Mouse (Mus musculus): Measurements from ENCODE around the gene Dlg3. TPM values are rescaled to one million over a fixed set of nuclear protein-coding genes. Genes with fewer than 3 reads are reported as not detected.

Dlg3 gene
- polyA plus RNA-seq, 1 experiment from 2014 or later, result 7.5 TPM

- Histone ChIP-seq H3K36me3 (ENCODE audit: control insufficient read depth, insufficient read depth, low read length) (no peaks in the 10 kb centered on the region), H3K9ac (ENCODE audit: low read length) (no peak overlapping the region), H3K4me1 (ENCODE audit: control insufficient read depth, insufficient read depth, low read length) (peaks cover 5% of the 10 kb centered on the region; the same call in 1 of the 2 replicates), H3K9me3 (ENCODE audit: control insufficient read depth, low read length) (no peaks in the 10 kb centered on the region), H3K4me3 (ENCODE audit: low read depth, low read length) (no peak overlapping the region), H3K27me3 (ENCODE audit: control insufficient read depth, insufficient read depth, low read length) (peaks cover 3% of the 10 kb centered on the region; the same call in 1 of the 2 replicates), H3K4me2 (no peak overlapping the region), H3K27ac (ENCODE audit: low read depth, low read length) (no peak overlapping the region)
- DNase-seq (ENCODE audit: low spot score, missing footprints), result no peak
- WGBS, result 85% methylated on average over 6 of the region's 6 CpGs
- no peak for ATAC-seq (ENCODE audit: low FRiP score)
Measured at GRCm38 (mm10) chrX:100765855-100766254, 1.7 kb upstream of the Dlg3 start.

- Histone ChIP-seq H3K4me2 (peak overlapping the region; percentile 76), H3K36me3 (ENCODE audit: control insufficient read depth, insufficient read depth, low read length) (no peaks in the 10 kb centered on the region), H3K4me3 (ENCODE audit: low read depth, low read length) (peak overlapping the region; percentile 53), H3K9me3 (ENCODE audit: control insufficient read depth, low read length) (no peaks in the 10 kb centered on the region), H3K4me1 (ENCODE audit: control insufficient read depth, insufficient read depth, low read length) (peaks cover 5% of the 10 kb centered on the region; the same call in 1 of the 2 replicates), H3K9ac (ENCODE audit: low read length) (peak overlapping the region; percentile 59), H3K27ac (ENCODE audit: low read depth, low read length) (no peak overlapping the region), H3K27me3 (ENCODE audit: control insufficient read depth, insufficient read depth, low read length) (peaks cover 3% of the 10 kb centered on the region; the same call in 1 of the 2 replicates)
- ATAC-seq (ENCODE audit: low FRiP score) (peak; percentile 74), DNase-seq (ENCODE audit: low spot score, missing footprints) (no peak)
- 28% methylated on average over 29 of the region's 36 CpGs for WGBS
Measured at GRCm38 (mm10) chrX:100767885-100768626, 534 bp downstream of the Dlg3 start.

- H3K4me3 ChIP-seq (ENCODE audit: low read depth, low read length), result no peak overlapping the region; the same call in 1 of the 2 replicates
- no peak overlapping the region for H3K27ac ChIP-seq (ENCODE audit: low read depth, low read length)
- ATAC-seq (ENCODE audit: low FRiP score) (no peak), DNase-seq (ENCODE audit: low spot score, missing footprints) (no peak)
- H3K9me3 ChIP-seq (ENCODE audit: control insufficient read depth, low read length), result no peaks in the 10 kb centered on the region
- H3K27me3 ChIP-seq (ENCODE audit: control insufficient read depth, insufficient read depth, low read length), result peaks cover 3% of the 10 kb centered on the region; the same call in 1 of the 2 replicates
- no peaks in the 10 kb centered on the region for H3K36me3 ChIP-seq (ENCODE audit: control insufficient read depth, insufficient read depth, low read length)
- H3K4me2 ChIP-seq, result no peak overlapping the region
- no peak overlapping the region for H3K9ac ChIP-seq (ENCODE audit: low read length)
- WGBS, result 87% methylated on average over 5 of the region's 5 CpGs
- H3K4me1 ChIP-seq (ENCODE audit: control insufficient read depth, insufficient read depth, low read length), result peaks cover 5% of the 10 kb centered on the region; the same call in 1 of the 2 replicates
Measured at GRCm38 (mm10) chrX:100769281-100769680, 1.8 kb downstream of the Dlg3 start.

GRCm38 (mm10) chrX:100774341-100774811 lies 6.9 kb downstream of the Dlg3 start:
- H3K36me3 ChIP-seq (ENCODE audit: control insufficient read depth, insufficient read depth, low read length), result no peaks in the 10 kb centered on the region
- peak overlapping the region; percentile 50 for H3K4me2 ChIP-seq
- H3K4me3 ChIP-seq (ENCODE audit: low read depth, low read length), result peak overlapping the region; percentile 34
- peaks cover 5% of the 10 kb centered on the region for H3K27me3 ChIP-seq (ENCODE audit: control insufficient read depth, insufficient read depth, low read length)
- ATAC-seq (ENCODE audit: low FRiP score) (peak; percentile 17), DNase-seq (ENCODE audit: low spot score, missing footprints) (peak; percentile 93)
- H3K27ac ChIP-seq (ENCODE audit: low read depth, low read length), result no peak overlapping the region
- WGBS, result 23% methylated on average over 23 of the region's 23 CpGs
- peak overlapping the region; percentile 65 for H3K9ac ChIP-seq (ENCODE audit: low read length)
- peaks cover 3% of the 10 kb centered on the region; the same call in 1 of the 2 replicates for H3K4me1 ChIP-seq (ENCODE audit: control insufficient read depth, insufficient read depth, low read length)
- no peaks in the 10 kb centered on the region for H3K9me3 ChIP-seq (ENCODE audit: control insufficient read depth, low read length)

GRCm38 (mm10) chrX:100775405-100775804 lies 7.9 kb downstream of the Dlg3 start:
- H3K9ac ChIP-seq (ENCODE audit: low read length), result no peak overlapping the region
- WGBS, result 86% methylated on average over 3 of the region's 3 CpGs
- no peak overlapping the region for H3K4me3 ChIP-seq (ENCODE audit: low read depth, low read length)
- peaks cover 3% of the 10 kb centered on the region for H3K27me3 ChIP-seq (ENCODE audit: control insufficient read depth, insufficient read depth, low read length)
- H3K36me3 ChIP-seq (ENCODE audit: control insufficient read depth, insufficient read depth, low read length), result no peaks in the 10 kb centered on the region
- no peaks in the 10 kb centered on the region for H3K9me3 ChIP-seq (ENCODE audit: control insufficient read depth, low read length)
- no peak overlapping the region for H3K4me2 ChIP-seq
- H3K4me1 ChIP-seq (ENCODE audit: control insufficient read depth, insufficient read depth, low read length), result peaks cover 6% of the 10 kb centered on the region; the same call in 1 of the 2 replicates
- DNase-seq (ENCODE audit: low spot score, missing footprints) (no peak), ATAC-seq (ENCODE audit: low FRiP score) (no peak)
- H3K27ac ChIP-seq (ENCODE audit: low read depth, low read length), result no peak overlapping the region

DNA sequence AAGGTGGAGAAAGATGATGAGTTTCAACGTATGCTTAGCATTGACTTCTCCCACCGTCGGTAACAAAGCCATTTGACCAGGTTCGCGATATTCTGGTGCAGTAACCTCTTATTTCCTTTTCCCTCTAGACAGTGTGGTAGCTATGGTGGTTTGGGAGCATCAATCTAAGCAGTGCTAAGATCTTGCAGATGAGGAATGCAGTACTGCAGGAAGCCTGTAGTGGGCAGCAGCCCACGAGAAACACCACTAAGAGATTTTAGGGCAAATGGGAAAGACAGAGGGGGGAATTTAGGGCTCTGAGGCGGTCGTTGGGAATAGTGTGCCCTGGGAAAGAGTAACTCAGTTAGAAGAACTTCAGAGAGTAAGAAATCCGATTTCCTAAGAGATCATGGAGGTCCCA lies 9.0 kb downstream of the Dlg3 start:
- Histone ChIP-seq H3K27ac (ENCODE audit: low read depth, low read length) (no peak overlapping the region; the same call in 1 of the 2 replicates), H3K4me3 (ENCODE audit: low read depth, low read length) (peak overlapping the region; percentile 57), H3K9me3 (ENCODE audit: control insufficient read depth, low read length) (no peaks in the 10 kb centered on the region), H3K4me1 (ENCODE audit: control insufficient read depth, insufficient read depth, low read length) (peaks cover 6% of the 10 kb centered on the region; the same call in 1 of the 2 replicates), H3K9ac (ENCODE audit: low read length) (no peak overlapping the region), H3K4me2 (peak overlapping the region; percentile 53), H3K36me3 (ENCODE audit: control insufficient read depth, insufficient read depth, low read length) (no peaks in the 10 kb centered on the region), H3K27me3 (ENCODE audit: control insufficient read depth, insufficient read depth, low read length) (peaks cover 3% of the 10 kb centered on the region)
- DNase-seq (ENCODE audit: low spot score, missing footprints) (peak; percentile 85), ATAC-seq (ENCODE audit: low FRiP score) (peak; percentile 43)
- 16% methylated on average over 9 of the region's 9 CpGs for WGBS

GRCm38 (mm10) chrX:100776985-100777654 lies 9.6 kb downstream of the Dlg3 start:
- peak; percentile 93 for ATAC-seq (ENCODE audit: low FRiP score)
- WGBS, result 16% methylated on average over 26 of the region's 49 CpGs
- H3K4me1 ChIP-seq (ENCODE audit: control insufficient read depth, insufficient read depth, low read length), result peaks cover 6% of the 10 kb centered on the region; the same call in 1 of the 2 replicates
- H3K36me3 ChIP-seq (ENCODE audit: control insufficient read depth, insufficient read depth, low read length), result no peaks in the 10 kb centered on the region
- DNase-seq (ENCODE audit: low spot score, missing footprints), result peak; percentile 95
- peak overlapping the region; percentile 87 for H3K9ac ChIP-seq (ENCODE audit: low read length)
- peak overlapping the region; percentile 57 for H3K4me3 ChIP-seq (ENCODE audit: low read depth, low read length)
- H3K4me2 ChIP-seq, result peak overlapping the region; percentile 53
- no peaks in the 10 kb centered on the region for H3K9me3 ChIP-seq (ENCODE audit: control insufficient read depth, low read length)
- peaks cover 3% of the 10 kb centered on the region for H3K27me3 ChIP-seq (ENCODE audit: control insufficient read depth, insufficient read depth, low read length)
- peak overlapping the region; percentile 73; the same call in 1 of the 2 replicates for H3K27ac ChIP-seq (ENCODE audit: low read depth, low read length)

DNA sequence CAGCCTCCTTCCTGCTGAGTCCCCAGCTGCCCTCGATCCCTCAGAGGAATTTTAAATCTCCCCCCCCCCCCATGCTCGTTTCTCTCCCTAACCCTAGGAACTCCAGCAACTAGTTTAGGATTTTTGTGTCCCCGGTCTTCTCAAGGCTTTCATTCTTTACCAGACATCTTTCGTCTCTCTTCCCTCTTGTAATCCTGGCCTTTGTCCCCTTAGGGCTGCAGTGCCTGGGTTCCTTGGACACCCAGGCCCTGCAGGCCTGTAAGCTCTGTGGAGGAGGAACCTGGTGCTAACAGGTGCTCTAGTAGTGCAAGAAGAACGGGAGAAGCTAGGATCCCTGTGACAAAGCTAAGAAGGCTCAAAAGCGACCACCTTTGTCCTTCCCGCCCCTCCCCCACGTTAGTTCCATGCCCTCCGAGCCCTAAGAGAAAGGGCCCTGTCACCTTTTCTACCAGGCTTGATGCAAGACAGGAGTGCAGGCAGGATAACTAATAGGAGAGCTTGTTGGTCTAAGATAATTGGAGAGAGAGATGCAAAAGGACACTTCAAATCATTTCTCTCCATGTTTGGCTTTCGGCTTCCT lies 10.2 kb downstream of the Dlg3 start:
- no peaks in the 10 kb centered on the region for H3K9me3 ChIP-seq (ENCODE audit: control insufficient read depth, low read length)
- H3K36me3 ChIP-seq (ENCODE audit: control insufficient read depth, insufficient read depth, low read length), result no peaks in the 10 kb centered on the region
- peak overlapping the region; percentile 73; the same call in 1 of the 2 replicates for H3K27ac ChIP-seq (ENCODE audit: low read depth, low read length)
- peak overlapping the region; percentile 57 for H3K4me3 ChIP-seq (ENCODE audit: low read depth, low read length)
- H3K4me1 ChIP-seq (ENCODE audit: control insufficient read depth, insufficient read depth, low read length), result peaks cover 6% of the 10 kb centered on the region; the same call in 1 of the 2 replicates
- H3K27me3 ChIP-seq (ENCODE audit: control insufficient read depth, insufficient read depth, low read length), result peaks cover 3% of the 10 kb centered on the region
- peak overlapping the region; percentile 53 for H3K4me2 ChIP-seq
- 22% methylated on average over 10 of the region's 10 CpGs for WGBS
- peak overlapping the region; percentile 87 for H3K9ac ChIP-seq (ENCODE audit: low read length)
- no peak for ATAC-seq (ENCODE audit: low FRiP score)
- peak; percentile 91 for DNase-seq (ENCODE audit: low spot score, missing footprints)

Measured in midbrain, embryonic 11.5 days (tissue).